Mouse (Mus musculus): ENCODE results near the gene Fcgr2b.

DNA sequence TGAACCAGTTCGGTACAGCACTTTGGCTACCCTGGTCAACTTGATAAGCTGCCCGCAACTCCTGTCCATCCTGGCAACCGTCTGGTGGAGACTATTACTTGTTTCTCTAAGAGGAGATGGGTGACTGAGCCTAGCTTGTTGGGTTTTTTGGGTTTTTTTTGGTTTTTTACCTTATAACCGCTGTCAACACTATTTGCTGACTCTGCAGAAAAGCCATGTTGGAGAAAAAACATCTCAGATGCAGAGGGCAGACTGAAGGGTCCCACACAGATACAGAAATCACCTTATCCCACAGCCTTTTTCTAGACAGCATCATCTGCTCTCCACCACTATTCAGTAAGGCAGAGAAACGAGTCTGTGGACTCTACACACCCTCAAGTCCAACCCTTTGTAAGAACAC lies 9.5 kb upstream of the Fcgr2b start:
- TF ChIP-seq CTCF (IDR thresholded peaks at IDR 0.05; ENCODE audit: control insufficient read depth, insufficient read depth, insufficient replicate concordance, low read depth, low read length) (no peak), POLR2A (IDR thresholded peaks at IDR 0.05; ENCODE audit: control insufficient read depth, low read depth, low read length) (no peak)

Measured in testis, adult 2 months (tissue).